Mouse (Mus musculus): ENCODE measurements around the gene Mus81. TPM values are rescaled to one million over a fixed set of nuclear protein-coding genes. Genes with fewer than 3 reads are reported as not detected.
A peak's percentile ranks its signal among the peaks of the same experiment; 100 is the strongest.
"Not testable (repeated sequence)": the region's sequence is repeated elsewhere in the genome, so short reads cannot be mapped to it uniquely, and the experiment has no call there.

Gene Mus81
- total RNA-seq, 2 experiments from 2014 or later: 13.8 to 16.6 TPM

DNA sequence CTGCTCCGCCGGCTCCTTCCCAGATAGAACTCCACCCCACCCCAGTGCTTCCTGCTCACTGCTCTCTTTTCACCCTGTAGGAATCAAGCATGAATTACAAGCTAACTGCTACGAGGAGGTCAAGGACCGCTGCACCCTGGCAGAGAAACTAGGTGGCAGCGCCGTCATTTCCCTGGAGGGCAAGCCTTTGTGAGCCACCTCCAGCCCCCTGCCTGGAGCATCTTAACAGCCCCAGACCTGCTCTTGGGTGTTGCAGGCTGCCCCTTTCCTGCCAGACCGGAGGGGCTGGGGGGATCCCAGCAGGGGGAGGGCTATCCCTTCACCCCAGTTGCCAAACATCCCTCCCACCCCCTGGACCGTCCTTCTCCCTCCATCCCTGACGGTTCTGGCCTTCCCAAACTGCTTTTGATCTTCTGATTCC is 5.1 kb upstream of the Mus81 start:
- not testable (repeated sequence) for ATAC-seq (ENCODE audit: poor library complexity, severe bottlenecking)

GRCm38 (mm10) chr19:5492641-5493040 is 4.4 kb upstream of the Mus81 start:
- no peak for ATAC-seq (ENCODE audit: poor library complexity, severe bottlenecking)

DNA sequence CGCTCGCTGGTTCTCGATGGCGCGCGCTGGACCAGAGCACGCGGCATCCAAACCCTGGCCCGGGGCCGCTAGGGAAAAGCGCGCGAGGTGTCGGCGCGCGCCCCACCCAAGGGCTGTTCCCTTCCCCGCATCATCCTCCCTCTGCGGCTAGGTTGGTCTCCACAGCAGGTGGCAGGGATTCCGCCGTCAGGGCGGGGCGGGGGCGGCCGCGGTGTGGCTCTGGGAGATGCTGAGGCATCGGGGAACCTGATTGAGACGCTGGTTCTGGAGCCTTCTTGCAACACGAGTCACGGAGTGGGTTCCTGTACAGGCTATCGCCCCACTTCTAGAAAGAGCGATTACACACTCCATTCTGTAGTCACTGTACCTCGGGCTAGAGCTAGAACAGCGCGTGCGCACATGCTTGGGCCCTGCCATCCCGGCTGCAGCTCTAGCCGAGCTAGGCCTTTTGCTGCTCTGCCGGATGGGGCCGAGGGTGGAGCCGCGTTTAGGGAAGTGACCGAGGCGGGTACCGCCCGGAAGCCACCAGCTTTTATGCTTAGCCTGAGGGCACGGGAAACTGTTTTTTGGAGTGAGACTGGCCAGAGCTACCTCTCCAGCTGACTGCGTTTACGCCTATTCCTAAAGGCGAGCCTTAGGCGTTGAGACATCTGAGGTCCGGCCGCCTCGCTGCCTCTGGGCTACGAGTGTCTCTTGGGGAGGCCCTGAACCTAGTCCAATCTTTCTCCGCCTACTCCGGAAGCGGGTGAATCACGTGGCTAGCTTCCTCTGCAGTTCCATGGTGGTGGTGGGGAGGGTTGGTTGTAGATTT is 2.9 kb upstream of the Mus81 start:
- ATAC-seq (ENCODE audit: poor library complexity, severe bottlenecking): peak; percentile 40

DNA sequence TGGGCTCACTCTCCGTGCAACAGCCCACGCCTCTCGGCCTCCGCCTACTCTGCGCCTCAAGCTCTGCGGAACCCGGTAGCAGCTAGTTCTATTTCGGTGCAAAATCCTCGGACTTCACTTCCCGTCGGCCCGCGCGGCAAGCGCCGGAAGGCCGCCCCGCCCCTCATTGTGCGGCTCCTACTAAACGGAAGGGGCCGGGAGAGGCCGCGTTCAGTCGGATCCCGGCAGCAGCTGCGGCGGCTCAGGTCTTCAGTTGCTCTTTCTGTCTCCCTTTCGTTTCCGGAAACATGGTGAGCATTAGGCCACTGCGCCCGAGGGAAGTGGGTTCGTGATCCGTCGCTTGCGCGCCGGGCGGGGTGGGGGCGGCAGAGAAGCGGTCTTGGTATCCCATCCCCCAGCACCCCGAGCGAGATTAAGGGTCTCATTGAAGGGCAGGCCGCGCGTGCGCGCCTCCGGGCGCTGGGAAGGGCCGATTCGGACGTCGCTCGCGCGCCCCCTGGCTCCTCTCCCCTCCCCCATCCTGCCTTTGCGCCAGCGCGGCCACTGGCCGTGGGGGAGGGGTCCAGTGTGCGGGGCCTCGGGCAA is 2.2 kb upstream of the Mus81 start, which contains the start of gene Cfl1:
Gene Cfl1 (plus strand): TSS at position 143 of the 585 bp plus-strand sequence.
- ATAC-seq (ENCODE audit: poor library complexity, severe bottlenecking): peak; percentile 57

DNA sequence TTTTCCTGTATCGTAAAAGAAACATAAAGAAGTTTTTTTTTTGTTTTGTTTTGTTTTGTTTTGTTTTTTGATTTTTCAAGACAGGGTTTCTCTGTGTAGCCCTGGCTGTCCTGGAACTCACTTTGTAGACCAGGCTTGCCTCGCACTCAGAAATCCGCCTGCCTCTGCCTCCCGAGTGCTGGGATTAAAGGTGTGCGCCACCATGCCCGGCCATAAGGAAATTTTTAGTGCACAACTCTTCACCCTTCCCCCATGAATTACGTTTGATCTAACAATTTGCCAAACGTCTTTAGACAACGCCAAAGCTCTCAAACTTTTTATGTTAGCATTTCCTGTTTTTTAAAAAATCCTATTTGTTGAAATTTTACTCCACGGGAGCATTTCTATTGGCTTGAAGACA is 1.5 kb upstream of the Mus81 start:
- not testable (repeated sequence) for ATAC-seq (ENCODE audit: poor library complexity, severe bottlenecking)

GRCm38 (mm10) chr19:5488878-5489571 is 823 bp upstream of the Mus81 start:
- ATAC-seq (ENCODE audit: poor library complexity, severe bottlenecking): peak; percentile 62

DNA sequence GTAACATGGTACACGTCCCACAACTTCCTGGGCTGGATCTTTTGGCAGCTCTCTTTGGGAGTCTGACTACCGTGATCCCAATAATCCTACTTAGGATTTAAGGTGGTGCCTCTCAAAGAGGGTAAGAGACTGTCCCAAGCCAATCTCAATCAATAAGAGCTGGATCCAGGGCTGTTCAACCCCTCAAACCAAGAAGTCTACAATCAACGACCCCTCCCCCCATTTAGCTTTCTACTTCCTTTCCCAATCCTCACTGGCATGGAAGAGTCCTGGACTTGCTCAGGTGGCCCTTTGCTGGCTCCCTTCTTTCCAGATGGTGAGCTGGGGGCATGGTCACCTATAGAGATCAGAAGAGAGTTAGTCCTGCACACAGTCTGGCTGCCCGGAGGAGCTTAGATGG is 1.4 kb downstream of the Mus81 start:
- ATAC-seq (ENCODE audit: poor library complexity, severe bottlenecking): no peak

DNA sequence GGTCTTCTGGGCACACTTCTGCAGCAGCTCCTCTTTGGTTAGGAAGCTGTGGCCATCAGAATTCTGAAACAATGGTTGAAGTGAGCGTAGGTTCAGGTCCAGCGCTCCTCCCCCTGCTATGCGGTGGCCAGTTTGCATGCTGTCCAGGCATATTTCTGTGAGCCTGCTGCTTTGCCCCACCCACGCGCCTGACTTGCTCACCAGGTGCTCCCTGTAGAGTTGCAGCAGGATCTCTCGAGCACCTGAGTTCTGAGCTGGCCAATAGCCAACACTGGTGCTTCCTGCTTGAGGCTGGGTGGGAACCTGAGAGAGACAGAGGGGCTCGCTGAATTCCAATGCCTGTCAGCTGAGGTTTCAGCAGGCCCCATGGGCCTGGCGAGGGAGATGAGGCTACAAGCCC is 1.9 kb downstream of the Mus81 start:
- no peak for ATAC-seq (ENCODE audit: poor library complexity, severe bottlenecking)

- ATAC-seq (ENCODE audit: poor library complexity, severe bottlenecking): no peak
Observed at GRCm38 (mm10) chr19:5485821-5486220, 2.4 kb downstream of the Mus81 start.

GRCm38 (mm10) chr19:5485371-5485770 is 2.8 kb downstream of the Mus81 start:
- no peak for ATAC-seq (ENCODE audit: poor library complexity, severe bottlenecking)

- no peak for ATAC-seq (ENCODE audit: poor library complexity, severe bottlenecking)
Observed at GRCm38 (mm10) chr19:5484496-5484895, 3.7 kb downstream of the Mus81 start.

DNA sequence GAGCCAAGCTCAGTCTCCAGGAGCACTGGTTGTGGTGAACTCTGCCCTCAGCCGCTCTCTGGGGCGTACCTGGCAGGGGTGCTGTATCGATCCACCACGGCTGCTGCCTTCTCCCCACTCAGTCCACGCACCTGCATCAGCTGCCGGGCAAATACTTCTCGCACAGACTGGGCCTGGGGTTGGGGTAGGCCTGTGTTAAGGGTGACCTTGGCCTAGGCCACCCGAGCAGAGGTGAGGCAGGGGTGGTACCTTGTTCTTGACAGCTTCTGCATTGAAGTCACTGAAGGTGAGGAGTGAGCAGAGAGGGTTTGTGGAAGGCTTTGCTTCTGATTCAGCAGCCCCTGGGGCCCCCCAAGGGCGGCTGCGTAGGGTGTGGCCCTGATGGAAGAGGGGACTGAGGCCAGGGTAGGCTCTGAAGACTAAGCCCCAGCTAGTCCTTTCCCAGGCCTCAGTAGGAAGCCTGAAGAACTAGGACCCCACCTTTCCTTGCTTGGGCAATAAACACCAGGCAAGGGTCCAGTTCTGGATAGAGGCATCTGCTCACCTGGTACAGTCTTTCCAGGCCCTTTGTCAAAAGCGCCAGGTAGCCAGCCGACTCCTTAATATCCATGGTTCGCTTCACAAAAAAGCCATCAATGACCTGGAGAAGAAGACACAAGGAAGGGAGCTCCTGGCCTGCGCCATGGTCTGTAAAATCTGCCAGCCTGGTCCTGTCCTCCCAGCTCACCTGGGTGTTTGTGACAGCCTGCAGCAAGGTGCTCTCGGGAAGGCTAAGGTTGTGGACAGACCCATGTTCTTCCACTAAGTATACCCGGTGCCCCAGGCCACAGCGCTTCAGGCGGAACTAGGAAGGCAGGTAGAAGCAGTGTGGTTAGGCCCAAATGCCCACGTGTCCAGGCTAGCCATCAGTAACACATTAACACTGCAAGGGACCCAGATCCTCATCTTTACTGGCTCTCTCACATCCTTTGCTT is 4.5 kb downstream of the Mus81 start:
- no peak for ATAC-seq (ENCODE audit: poor library complexity, severe bottlenecking)

DNA sequence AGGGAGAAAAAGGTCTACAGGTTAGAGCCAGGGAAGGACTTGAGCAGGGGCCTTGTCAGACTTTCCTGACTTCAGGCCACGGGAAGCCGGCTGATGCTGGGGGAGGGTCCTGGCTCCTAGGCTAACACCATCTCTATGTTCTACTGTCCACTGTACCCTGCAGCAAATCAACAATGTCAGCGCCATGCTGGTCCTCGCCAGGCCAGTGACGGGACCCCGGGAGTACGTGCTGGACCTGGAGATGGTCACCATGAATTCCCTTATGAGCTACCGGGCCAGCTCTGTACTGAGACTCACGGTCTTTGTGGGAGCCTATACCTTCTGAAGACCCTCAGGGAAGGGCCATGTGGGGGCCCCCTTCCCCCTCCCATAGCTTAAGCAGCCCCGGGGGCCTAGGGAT is 6.8 kb downstream of the Mus81 start:
- ATAC-seq (ENCODE audit: poor library complexity, severe bottlenecking): no peak

GRCm38 (mm10) chr19:5480016-5480415 is 8.2 kb downstream of the Mus81 start:
- no peak for ATAC-seq (ENCODE audit: poor library complexity, severe bottlenecking)

GRCm38 (mm10) chr19:5477668-5478300 is 10.4 kb downstream of the Mus81 start:
- no peak for ATAC-seq (ENCODE audit: poor library complexity, severe bottlenecking)

DNA sequence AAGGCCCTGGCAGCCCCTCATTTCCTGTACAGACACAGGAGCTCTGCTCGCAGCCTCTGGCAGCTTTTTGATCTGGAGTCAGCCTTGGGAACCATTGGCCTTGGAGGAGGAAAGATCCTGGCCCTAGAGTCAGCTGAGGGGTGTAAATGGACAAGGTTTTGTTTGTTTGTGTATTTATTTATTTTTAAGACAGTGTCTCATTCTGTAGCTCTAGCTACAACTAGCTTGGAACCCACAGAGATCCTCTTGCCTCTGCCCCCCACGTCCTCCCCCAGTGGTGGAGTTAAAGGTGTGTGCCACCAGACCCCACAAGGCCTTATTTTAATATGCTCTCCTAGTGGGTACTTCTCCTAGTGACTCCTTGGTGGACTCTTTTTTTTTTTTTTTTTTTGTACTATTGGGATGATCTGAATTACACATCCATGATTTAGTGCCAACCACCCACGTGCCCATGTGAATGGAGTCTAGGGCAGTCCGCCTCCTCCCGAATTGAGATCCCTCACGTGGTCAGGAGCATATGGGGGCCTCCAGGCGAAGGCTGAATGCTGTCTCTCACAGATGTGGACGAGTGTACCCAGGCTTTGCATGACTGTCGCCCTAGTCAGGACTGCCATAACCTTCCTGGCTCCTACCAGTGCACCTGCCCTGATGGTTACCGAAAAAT is 11.1 kb downstream of the Mus81 start:
- ATAC-seq (ENCODE audit: poor library complexity, severe bottlenecking): no peak

GRCm38 (mm10) chr19:5475069-5475714 is 13.0 kb downstream of the Mus81 start:
- no peak for ATAC-seq (ENCODE audit: poor library complexity, severe bottlenecking)

GRCm38 (mm10) chr19:5474281-5475068 is 13.7 kb downstream of the Mus81 start:
- ATAC-seq (ENCODE audit: poor library complexity, severe bottlenecking): no peak
